Mouse (Mus musculus) ES-Bruce4 (cell line): ENCODE measurements at regions not wholly inside any gene's neighbourhood (a gene's known extent, or its start where the extent isn't known, plus 50 kb on each side); places are given as distances from the start of the nearest gene placed in this dataset.

Experiments used
- CTCF ChIP-seq: IDR thresholded peaks from one replicate; pipeline ENCODE4 v1.8.1; 2011; ENCODE audit warnings: low read depth, low read length
- EP300 ChIP-seq: IDR thresholded peaks from 2 replicates; pipeline ENCODE4 v1.6.1; 2011; ENCODE audit warnings: low read depth, low read length; ENCODE audit not compliant: insufficient read depth

DNA sequence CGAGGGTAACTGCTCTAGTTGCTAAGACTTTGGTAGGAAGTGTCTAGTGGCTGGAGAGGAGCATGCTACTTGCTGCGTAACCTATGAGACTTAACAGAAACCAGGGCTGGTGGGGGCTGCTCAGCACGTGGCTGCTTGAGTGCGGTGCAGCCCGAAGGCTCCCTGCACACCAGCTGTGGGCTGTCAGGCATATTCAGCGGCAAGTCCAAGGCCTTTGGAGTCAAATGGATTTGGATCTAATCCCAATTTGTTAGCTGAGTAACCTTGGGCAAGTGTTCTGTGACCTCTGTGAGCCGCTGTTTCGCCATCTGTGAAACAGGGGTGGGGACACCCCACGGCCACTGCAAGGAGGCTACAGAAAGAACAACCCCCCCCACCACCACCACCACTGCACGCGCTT lies 75.5 kb upstream of the Msx2 start:
- TF ChIP-seq CTCF (no peak), EP300 (no peak)
